In genomic region chr17:46252571-46253451, GRCm38 (mm10) we compare ENCODE assay signal across 9 mouse cellular contexts. TPM values are rescaled to one million over a fixed set of nuclear protein-coding genes. Genes with fewer than 3 reads are reported as not detected.
DNase-seq lines count a peak whose midpoint lies in the region; ATAC-seq and TF ChIP-seq lines count a peak whose summit lies in the region.
"Had no signal": no experiment of that assay in that cellular context is flagged by ENCODE, and none has a peak within 500 bp of the region (broad histone marks: within the 10 kb centered on the region; RNA-seq: fewer than 3 reads in every experiment).

No protein-coding gene starts in this region.

- TF ChIP-seq CTCF in cortical plate, adult 2 months (IDR thresholded peaks at IDR 0.05; ENCODE audit: extremely low read depth, insufficient read depth, low read length) = peak; percentile 32; the same call in 1 of the 2 replicates

- peak; percentile 60 for DNase-seq in adrenal gland, postnatal 10 days
- no peak for DNase-seq in adrenal gland, postnatal 4 days (ENCODE audit: low spot score in 2 of 2)
- peak; percentile 67 for DNase-seq in 3T3-L1 (ENCODE audit: low read depth, low spot score)
- DNase-seq in liver, embryonic 11.5 days (ENCODE audit: low spot score) = no peak
- DNase-seq in retina, postnatal 1 day = peak; percentile 67
- no peak for DNase-seq in ovary, adult 18-20 months (ENCODE audit: low spot score)

- WGBS in hindbrain, embryonic 12.5 days = 57% methylated on average over 14 of the region's 14 CpGs
- WGBS in liver, embryonic 11.5 days = 46% methylated on average over 14 of the region's 14 CpGs

- TF ChIP-seq POLR2A in cortical plate, adult 2 months (IDR thresholded peaks at IDR 0.05; ENCODE audit: extremely low read depth, insufficient read depth, low read length) = peak; percentile 19; the same call in 1 of the 2 replicates

- H3K9ac ChIP-seq in hindbrain, embryonic 12.5 days = peak overlapping the region; percentile 82; the same call in 1 of the 2 replicates
- peak overlapping the region; percentile 66; the same call in 1 of the 2 replicates for H3K9ac ChIP-seq in liver, embryonic 11.5 days (ENCODE audit: low read depth, low read length)

- no peaks in the 10 kb centered on the region for H3K9me3 ChIP-seq in hindbrain, embryonic 12.5 days (replicated peaks)
- H3K9me3 ChIP-seq in liver, embryonic 11.5 days (ENCODE audit: control insufficient read depth, low read length) = no peaks in the 10 kb centered on the region

- peak overlapping the region; percentile 99 for H3K4me2 ChIP-seq in hindbrain, embryonic 12.5 days (replicated peaks)
- H3K4me2 ChIP-seq in liver, embryonic 11.5 days = peak overlapping the region; percentile 99

- no peak overlapping the region; the same call in 1 of the 2 replicates for H3K4me3 ChIP-seq in cortical plate, adult 2 months (ENCODE audit: insufficient read depth, low read length)
- peak overlapping the region; percentile 79; the same call in 1 of the 2 replicates for H3K4me3 ChIP-seq in hindbrain, embryonic 12.5 days
- H3K4me3 ChIP-seq in liver, embryonic 11.5 days (ENCODE audit: low read depth, low read length) = peak overlapping the region; percentile 68

- no peak for ATAC-seq in hindbrain, embryonic 12.5 days (ENCODE audit: low FRiP score)
- no peak for ATAC-seq in liver, embryonic 11.5 days (replicated peaks; ENCODE audit: low FRiP score)

- no peak overlapping the region for H3K27ac ChIP-seq in cortical plate, adult 2 months (ENCODE audit: insufficient read depth, low read length)
- 0 out of 2 replicates have a peak overlapping the region, but pooled peaks have one; percentile 60 for H3K27ac ChIP-seq in hindbrain, embryonic 12.5 days
- no peak overlapping the region for H3K27ac ChIP-seq in liver, embryonic 11.5 days (ENCODE audit: low read depth, low read length)
- H3K27ac ChIP-seq: macrophage had no signal

- peaks cover 43% of the 10 kb centered on the region for H3K36me3 ChIP-seq in hindbrain, embryonic 12.5 days
- peaks cover 33% of the 10 kb centered on the region for H3K36me3 ChIP-seq in liver, embryonic 11.5 days (ENCODE audit: control insufficient read depth, insufficient read depth, low read length)

- H3K27me3 ChIP-seq in hindbrain, embryonic 12.5 days = peaks cover 18% of the 10 kb centered on the region
- H3K27me3 ChIP-seq in liver, embryonic 11.5 days (replicated peaks; ENCODE audit: control insufficient read depth, insufficient read depth, low read length) = peaks cover 17% of the 10 kb centered on the region

- peaks cover 4% of the 10 kb centered on the region for H3K4me1 ChIP-seq in cortical plate, adult 2 months (ENCODE audit: control insufficient read depth, insufficient read depth, low read length)
- peaks cover 36% of the 10 kb centered on the region for H3K4me1 ChIP-seq in hindbrain, embryonic 12.5 days
- H3K4me1 ChIP-seq in liver, embryonic 11.5 days (replicated peaks; ENCODE audit: control insufficient read depth, insufficient read depth, low read length) = peaks cover 23% of the 10 kb centered on the region

RNA-seq across cellular contexts. Expression of gene Lrrc73, which starts 0.5 kb away (rescaled TPM):
- total RNA-seq in adrenal gland, postnatal 10 days (2021) = 1 to 10 TPM; 3.4 to 3.8 TPM
- 1 to 10 TPM; 6.3 to 7.3 TPM for total RNA-seq in adrenal gland, postnatal 4 days (2021)
- polyA plus RNA-seq in cortical plate, adult 2 months (2012; rRNA removed) = 68.4 and 70.5 TPM in 2 replicates
- polyA plus RNA-seq in hindbrain, embryonic 12.5 days (2016; fragmentation: Nextera tagmentation; extraction: Ambion mirVana) = 3.9 and 4.1 TPM in 2 replicates
- polyA plus RNA-seq in liver, embryonic 11.5 days (2014; fragmentation: Nextera tagmentation; extraction: Ambion mirVana) = 0.34 and 0.62 TPM in 2 replicates
- polyA plus RNA-seq: macrophage had no signal

RNA-seq across cellular contexts. Expression of gene Yipf3, which starts 4.9 kb away (rescaled TPM):
- total RNA-seq in adrenal gland, postnatal 10 days (2021) = 100 to 1,000 TPM; 105 to 121 TPM
- 100 to 1,000 TPM; 137 to 139 TPM for total RNA-seq in adrenal gland, postnatal 4 days (2021)
- polyA plus RNA-seq in cortical plate, adult 2 months (2012; rRNA removed) = 91.5 and 92.5 TPM in 2 replicates
- polyA plus RNA-seq in hindbrain, embryonic 12.5 days (2016; fragmentation: Nextera tagmentation; extraction: Ambion mirVana) = 77.2 and 83.8 TPM in 2 replicates
- polyA plus RNA-seq in liver, embryonic 11.5 days (2014; fragmentation: Nextera tagmentation; extraction: Ambion mirVana) = 65.6 and 76.7 TPM in 2 replicates

RNA-seq across cellular contexts. Expression of gene Polr1c, which starts 5.0 kb away (rescaled TPM):
- 10 to 100 TPM; 68.3 to 72.3 TPM for total RNA-seq in adrenal gland, postnatal 10 days (2021)
- 100 to 1,000 TPM; 101 to 108 TPM for total RNA-seq in adrenal gland, postnatal 4 days (2021)
- 45.4 and 47.2 TPM in 2 replicates for polyA plus RNA-seq in cortical plate, adult 2 months (2012; rRNA removed)
- polyA plus RNA-seq in hindbrain, embryonic 12.5 days (2016; fragmentation: Nextera tagmentation; extraction: Ambion mirVana) = 76.1 and 91.8 TPM in 2 replicates
- 89.3 and 90.4 TPM in 2 replicates for polyA plus RNA-seq in liver, embryonic 11.5 days (2014; fragmentation: Nextera tagmentation; extraction: Ambion mirVana)

RNA-seq across cellular contexts. Expression of gene Tjap1, which starts 30.0 kb away (rescaled TPM):
- total RNA-seq in adrenal gland, postnatal 10 days (2021) = 10 to 100 TPM; 42.0 to 52.6 TPM
- total RNA-seq in adrenal gland, postnatal 4 days (2021) = 10 to 100 TPM; 68.8 to 75.3 TPM
- polyA plus RNA-seq in cortical plate, adult 2 months (2012; rRNA removed) = 60.2 and 62.8 TPM in 2 replicates
- 50.0 and 54.1 TPM in 2 replicates for polyA plus RNA-seq in hindbrain, embryonic 12.5 days (2016; fragmentation: Nextera tagmentation; extraction: Ambion mirVana)
- polyA plus RNA-seq in liver, embryonic 11.5 days (2014; fragmentation: Nextera tagmentation; extraction: Ambion mirVana) = 26.4 and 29.3 TPM in 2 replicates

RNA-seq across cellular contexts. Expression of gene Dlk2, which starts 44.4 kb away (rescaled TPM):
- total RNA-seq in adrenal gland, postnatal 10 days (2021) = 1 to 10 TPM in 1 of 2 experiments, under 1 TPM in 1; 0.78 to 1.3 TPM
- 1 to 10 TPM in 1 of 2 experiments, under 1 TPM in 1; 0.54 to 1.7 TPM for total RNA-seq in adrenal gland, postnatal 4 days (2021)
- 127 and 136 TPM in 2 replicates for polyA plus RNA-seq in cortical plate, adult 2 months (2012; rRNA removed)
- 2.9 and 3.1 TPM in 2 replicates for polyA plus RNA-seq in hindbrain, embryonic 12.5 days (2016; fragmentation: Nextera tagmentation; extraction: Ambion mirVana)
- 0.11 and 0.23 TPM in 2 replicates for polyA plus RNA-seq in liver, embryonic 11.5 days (2014; fragmentation: Nextera tagmentation; extraction: Ambion mirVana)
- polyA plus RNA-seq: macrophage had no signal

Comparison
In these comparisons a context has a peak if more than half of its experiments do, and no peak if none do; other contexts are left out.
1. DNase-seq: peak in adrenal gland, postnatal 10 days (single experiment), 3T3-L1 (single experiment) and retina, postnatal 1 day (single experiment); none in adrenal gland, postnatal 4 days (0 of 2), liver, embryonic 11.5 days (single experiment) and ovary, adult 18-20 months (single experiment).
2. RNA of gene Lrrc73, which starts 0.5 kb away (polyA plus RNA-seq): 68.4 to 70.5 TPM in cortical plate, adult 2 months; 3.9 to 4.1 TPM in hindbrain, embryonic 12.5 days and 0.34 to 0.62 TPM in liver, embryonic 11.5 days; every median in the first group is over 10 times any median in the second.